Mouse (Mus musculus) C2C12 (cell line): ENCODE measurements around the gene Gpc6.

ENCODE experiments used
- CTCF ChIP-seq: IDR thresholded peaks from one replicate; pipeline ENCODE4 v1.5.1; 2011; ENCODE audit not compliant: control insufficient read depth, insufficient read depth, insufficient read length
- MAX ChIP-seq: IDR thresholded peaks from one replicate; pipeline ENCODE4 v1.6.1; 2011; ENCODE audit warnings: mild to moderate bottlenecking, control low read depth
- MYOG ChIP-seq: IDR thresholded peaks from one replicate; pipeline ENCODE4 v1.6.1; 2011; ENCODE audit not compliant: control insufficient read depth, insufficient read length; ENCODE audit errors: extremely low read depth
- USF1 ChIP-seq: IDR thresholded peaks from one replicate; pipeline ENCODE4 v1.6.1; 2011; ENCODE audit warnings: low read depth, mild to moderate bottlenecking, control low read depth, moderate library complexity

DNA sequence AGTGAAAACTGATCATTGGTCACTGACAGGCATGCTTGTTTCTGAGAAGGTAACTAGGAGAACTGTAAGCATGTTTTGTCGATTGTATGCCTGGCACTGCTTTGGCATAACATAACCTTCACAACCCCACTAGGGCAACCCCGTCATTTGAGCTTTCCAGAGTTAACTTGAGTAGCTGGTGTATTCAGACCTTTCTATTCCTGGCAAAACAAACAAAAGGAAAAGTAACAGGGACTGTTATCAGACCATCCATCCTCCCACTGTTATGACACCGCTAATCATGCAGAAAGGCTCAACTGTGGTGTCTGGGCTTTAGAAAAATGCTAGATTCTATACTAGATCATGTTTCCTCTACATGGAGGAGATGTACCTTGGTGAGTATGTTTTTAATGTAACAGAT, 496.1 kb downstream of the Gpc6 start:
- TF ChIP-seq MAX = no peak
- no peak for TF ChIP-seq USF1
- no peak for TF ChIP-seq CTCF
- TF ChIP-seq MYOG = no peak
